In the genomic region with DNA sequence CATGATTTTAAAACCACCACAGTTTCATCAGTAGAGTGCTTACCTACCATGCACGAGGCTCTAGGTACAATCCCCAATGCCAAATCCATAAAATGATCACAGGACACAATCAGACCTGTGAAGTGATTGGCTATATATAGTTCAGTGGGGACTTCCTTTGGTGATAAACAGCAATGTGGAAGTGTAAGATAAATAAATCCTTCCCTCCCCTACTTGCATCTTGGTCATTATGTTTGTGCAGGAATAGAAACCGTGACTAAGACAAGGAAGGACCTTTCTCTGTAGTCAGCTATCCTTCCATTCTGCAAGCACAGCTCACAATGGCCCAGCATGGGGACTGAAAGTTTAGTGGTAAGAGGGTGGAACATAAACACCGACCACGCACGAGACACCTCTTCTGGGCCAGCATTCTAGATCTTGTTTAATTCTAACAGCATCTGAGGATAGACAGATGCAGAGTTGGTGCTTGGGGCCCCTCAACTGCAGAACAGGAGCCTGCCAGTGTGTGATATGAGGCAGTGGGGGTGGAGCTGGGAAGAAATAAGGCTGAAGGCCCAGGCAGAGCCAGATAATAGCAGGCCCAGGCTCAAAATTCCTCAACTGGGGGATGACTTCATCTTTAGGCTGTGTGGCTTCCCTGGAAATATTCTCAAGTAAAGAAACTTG, we compare ENCODE assay signal across 11 mouse cellular contexts. TPM values are rescaled to one million over a fixed set of nuclear protein-coding genes. Genes with fewer than 3 reads are reported as not detected.
DNase-seq lines count a peak whose midpoint lies in the region; ATAC-seq and TF ChIP-seq lines count a peak whose summit lies in the region.
"Had no signal": no experiment of that assay in that cellular context is flagged by ENCODE, and none has a peak within 500 bp of the region (broad histone marks: within the 10 kb centered on the region; RNA-seq: fewer than 3 reads in every experiment).

No protein-coding gene starts in this region.

- peak overlapping the region; percentile 5; the same call in 1 of the 2 replicates for H3K4me3 ChIP-seq in G1E (ENCODE audit: low read depth, low read length)
- no peak overlapping the region for H3K4me3 ChIP-seq in intestine, embryonic 15.5 days (replicated peaks)
- H3K4me3 ChIP-seq: forebrain, embryonic 13.5 days; neural tube, embryonic 12.5 days had no signal

- peaks cover 46% of the 10 kb centered on the region for H3K27me3 ChIP-seq in G1E (ENCODE audit: insufficient read depth, low read length)
- no peaks in the 10 kb centered on the region for H3K27me3 ChIP-seq in intestine, embryonic 15.5 days (replicated peaks)
- H3K27me3 ChIP-seq: forebrain, embryonic 13.5 days; neural tube, embryonic 12.5 days had no signal

- H3K27ac ChIP-seq in intestine, embryonic 15.5 days: no peak overlapping the region
- H3K27ac ChIP-seq: forebrain, embryonic 13.5 days; kidney, postnatal 0 days; neural tube, embryonic 12.5 days had no signal

- TF ChIP-seq CTCF in G1E (IDR thresholded peaks at IDR 0.05; ENCODE audit: low read depth, low read length): no peak

- H3K9ac ChIP-seq in intestine, embryonic 15.5 days: no peak overlapping the region
- H3K9ac ChIP-seq: forebrain, embryonic 13.5 days; neural tube, embryonic 12.5 days had no signal

- ATAC-seq in G1E (ENCODE audit: extremely low read depth, insufficient number of reproducible peaks, low FRiP score, poor library complexity, severe bottlenecking): peak; percentile 73
- peak; percentile 55; the same call in 1 of the 2 replicates for ATAC-seq in intestine, embryonic 15.5 days
- ATAC-seq in megakaryocyte progenitor cell, adult 5-6 weeks (replicated peaks; ENCODE audit: poor library complexity): peak; percentile 82
- ATAC-seq: forebrain, embryonic 13.5 days had no signal

- H3K36me3 ChIP-seq in G1E (replicated peaks): no peaks in the 10 kb centered on the region
- no peaks in the 10 kb centered on the region for H3K36me3 ChIP-seq in intestine, embryonic 15.5 days
- H3K36me3 ChIP-seq: neural tube, embryonic 12.5 days had no signal

- peaks cover 68% of the 10 kb centered on the region for H3K4me1 ChIP-seq in G1E (ENCODE audit: insufficient read depth, low read depth, low read length)
- H3K4me1 ChIP-seq in intestine, embryonic 15.5 days (replicated peaks): no peaks in the 10 kb centered on the region; the same call in 1 of the 2 replicates
- H3K4me1 ChIP-seq: forebrain, embryonic 13.5 days; neural tube, embryonic 12.5 days had no signal

- peak; percentile 53 for DNase-seq in G1E (ENCODE audit: low spot score)
- peak; percentile 58 for DNase-seq in NIH3T3 (ENCODE audit: low read depth)
- no peak for DNase-seq in yolk sac, embryonic 10.5 days (ENCODE audit: low spot score)
- no peak for DNase-seq in ovary, postnatal 14 days (ENCODE audit: low spot score)
- no peak for DNase-seq in neural tube, embryonic 10.5 days (ENCODE audit: extremely low spot score, low spot score)
- DNase-seq: thymus, postnatal 4 days had no signal

- H3K9me3 ChIP-seq in G1E (replicated peaks): no peaks in the 10 kb centered on the region
- no peaks in the 10 kb centered on the region for H3K9me3 ChIP-seq in intestine, embryonic 15.5 days
- H3K9me3 ChIP-seq: forebrain, embryonic 13.5 days; neural tube, embryonic 12.5 days had no signal

- H3K4me2 ChIP-seq in intestine, embryonic 15.5 days (replicated peaks): no peak overlapping the region
- H3K4me2 ChIP-seq: forebrain, embryonic 13.5 days; neural tube, embryonic 12.5 days had no signal

- 53% methylated on average over 5 of the region's 5 CpGs for WGBS in intestine, embryonic 15.5 days

RNA-seq across cellular contexts. Expression of gene D5Ertd579e, which starts 25.0 kb away (rescaled TPM):
- total RNA-seq in G1E (2014; fragmentation: Nextera tagmentation): 21.4 and 27.5 TPM in 2 replicates
- total RNA-seq in G1E (2017): 34.4 and 39.4 TPM in 2 replicates
- 3.4 and 3.5 TPM in 2 replicates for polyA plus RNA-seq in G1E (2012)
- 15.6 and 16.7 TPM in 2 replicates for polyA plus RNA-seq in intestine, embryonic 15.5 days (2015; fragmentation: Nextera tagmentation; extraction: Ambion mirVana)
- total RNA-seq in megakaryocyte progenitor cell, adult 5-6 weeks (2015): 13.3 and 16.0 TPM in 2 replicates
- 20.2 and 41.1 TPM in 2 replicates for total RNA-seq in megakaryocyte progenitor cell, adult 5-6 weeks (2017)

RNA-seq across cellular contexts. Expression of gene Bloc1s4, which starts 27.6 kb away (rescaled TPM):
- total RNA-seq in G1E (2014; fragmentation: Nextera tagmentation): 5.1 and 9.3 TPM in 2 replicates
- 17.6 and 19.7 TPM in 2 replicates for total RNA-seq in G1E (2017)
- polyA plus RNA-seq in G1E (2012): 15.9 and 22.4 TPM in 2 replicates
- polyA plus RNA-seq in intestine, embryonic 15.5 days (2015; fragmentation: Nextera tagmentation; extraction: Ambion mirVana): 21.8 and 23.5 TPM in 2 replicates
- total RNA-seq in megakaryocyte progenitor cell, adult 5-6 weeks (2015): 10.0 and 14.6 TPM in 2 replicates
- 13.7 and 16.9 TPM in 2 replicates for total RNA-seq in megakaryocyte progenitor cell, adult 5-6 weeks (2017)

Comparison
In these comparisons a context has a peak if more than half of its experiments do, and no peak if none do; other contexts are left out.
1. DNase-seq: peak in G1E (single experiment) and NIH3T3 (single experiment); none in yolk sac, embryonic 10.5 days (single experiment), ovary, postnatal 14 days (single experiment) and neural tube, embryonic 10.5 days (single experiment).
2. Peak in every context shown above with its lines, with median percentiles within 50 percentile points of each other: ATAC-seq.